Mouse (Mus musculus): ENCODE data around the gene Cct4.

The Cct4 gene

DNA sequence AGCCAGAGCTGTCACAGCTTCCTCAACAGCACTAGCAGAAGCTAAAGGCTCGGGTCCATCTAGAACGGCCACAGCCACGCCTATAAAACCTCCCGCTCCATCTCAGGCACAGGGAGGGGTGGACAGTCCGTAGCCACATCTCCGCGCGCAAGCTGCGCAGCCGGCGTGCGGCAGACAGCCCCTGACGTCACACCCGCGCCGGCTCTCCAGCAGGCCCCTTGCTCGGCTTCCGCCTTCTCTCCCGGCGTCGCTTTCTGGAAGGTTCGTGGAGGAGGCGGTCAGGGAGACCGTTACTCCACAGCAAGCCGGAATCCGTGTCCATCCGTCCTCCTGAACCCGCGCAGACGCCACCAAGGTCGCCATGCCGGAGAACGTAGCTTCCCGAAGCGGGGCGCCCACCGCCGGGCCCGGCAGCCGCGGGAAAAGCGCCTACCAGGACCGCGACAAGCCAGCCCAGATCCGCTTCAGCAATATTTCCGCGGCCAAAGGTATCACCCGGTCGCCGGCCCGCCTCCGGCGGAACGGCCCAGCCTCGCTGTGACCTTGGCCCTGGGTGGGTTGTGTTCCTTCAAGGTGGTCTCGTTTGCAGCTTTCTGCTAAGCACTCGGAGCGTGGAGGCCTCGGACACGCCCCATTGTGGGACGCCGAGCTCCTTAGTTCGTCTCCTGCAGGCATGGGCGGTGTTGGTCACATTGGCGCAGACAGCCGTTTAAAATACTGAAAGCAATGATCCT is at the start of gene Cct4:
Gene Cct4 (plus strand): TSS at position 127 of the 734 bp plus-strand sequence.
- peak; percentile 92 for DNase-seq (ENCODE audit: low spot score in 2 of 2)

DNA sequence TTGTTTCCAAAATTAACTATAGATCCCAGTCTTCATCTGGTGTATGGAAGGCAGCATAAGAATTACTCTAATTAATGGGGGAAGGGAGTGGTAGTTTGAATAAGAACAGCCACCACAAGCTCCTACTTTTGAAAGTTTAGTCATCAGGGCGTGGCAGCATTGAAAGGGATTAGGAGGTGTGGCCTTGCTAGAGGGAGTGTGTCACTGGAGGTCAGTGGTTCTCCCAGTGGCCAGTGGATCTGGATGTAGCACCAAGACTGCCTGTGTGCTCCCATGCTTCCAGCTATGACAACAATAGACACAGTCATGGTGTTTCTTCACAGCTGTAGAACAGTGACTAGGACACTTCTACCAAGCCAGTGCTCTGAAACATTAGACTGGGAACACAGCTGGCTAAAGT is 41.2 kb upstream of the Cct4 start:
- DNase-seq (ENCODE audit: low spot score in 2 of 2) = no peak

DNA sequence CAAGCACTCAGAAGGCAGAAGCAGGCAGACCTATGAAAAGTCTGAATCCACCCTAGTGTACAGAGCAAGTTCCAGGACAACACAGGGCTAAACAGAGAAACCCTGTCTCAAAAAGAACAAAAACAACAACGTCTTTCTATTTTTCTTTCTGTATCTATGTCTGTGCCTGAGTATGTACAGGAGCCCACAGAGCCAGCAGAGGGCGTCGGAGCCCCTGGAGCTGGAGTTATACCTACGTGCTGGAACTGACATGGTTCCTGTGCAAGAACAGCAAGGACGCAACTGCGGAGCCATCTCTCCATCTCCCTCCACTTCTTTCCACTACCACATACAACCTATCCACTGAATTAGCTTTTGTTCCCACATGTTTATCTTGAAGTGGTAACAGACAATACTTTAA is 40.2 kb upstream of the Cct4 start:
- DNase-seq (ENCODE audit: low spot score in 2 of 2) = no peak

DNA sequence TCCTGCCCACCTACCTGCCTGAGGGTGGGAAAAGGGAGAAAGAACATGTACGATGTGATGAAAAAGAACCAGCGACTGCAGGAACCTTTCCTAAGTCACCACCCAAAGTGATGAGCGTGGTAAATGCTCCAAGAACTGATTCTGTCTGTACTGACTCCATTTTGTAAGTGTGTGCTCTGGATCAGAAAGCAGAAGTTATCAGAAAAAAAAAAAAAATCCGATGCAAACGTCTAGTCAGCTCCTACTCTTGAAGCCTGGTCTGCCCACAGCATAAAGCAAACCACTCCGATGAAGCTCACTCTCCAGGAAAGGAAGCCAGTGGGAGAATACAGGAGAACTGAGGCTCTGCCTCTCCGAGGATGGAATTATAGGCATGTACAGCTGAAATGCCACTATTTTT is 37.7 kb upstream of the Cct4 start:
- DNase-seq (ENCODE audit: low spot score in 2 of 2) = no peak

DNA sequence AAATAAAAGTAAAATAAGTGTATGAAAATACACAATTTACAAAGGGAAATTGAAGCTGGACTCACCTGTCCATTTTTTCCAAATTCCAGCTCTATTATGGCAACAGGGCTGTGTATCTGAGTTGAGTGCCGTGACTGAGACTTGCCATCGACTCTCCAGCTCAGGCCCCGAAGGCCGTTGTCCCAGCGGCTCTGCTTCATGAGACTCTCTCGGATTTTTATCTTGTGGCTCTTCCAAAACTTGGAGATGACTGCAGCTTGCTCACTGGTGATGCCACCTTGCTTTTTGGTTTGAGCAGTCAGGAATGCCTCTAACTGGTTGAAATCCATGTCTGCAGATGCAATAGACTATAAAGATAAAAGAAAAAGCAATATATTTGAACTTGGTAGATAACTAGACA is 34.0 kb upstream of the Cct4 start:
- no peak for DNase-seq (ENCODE audit: low spot score in 2 of 2)

DNA sequence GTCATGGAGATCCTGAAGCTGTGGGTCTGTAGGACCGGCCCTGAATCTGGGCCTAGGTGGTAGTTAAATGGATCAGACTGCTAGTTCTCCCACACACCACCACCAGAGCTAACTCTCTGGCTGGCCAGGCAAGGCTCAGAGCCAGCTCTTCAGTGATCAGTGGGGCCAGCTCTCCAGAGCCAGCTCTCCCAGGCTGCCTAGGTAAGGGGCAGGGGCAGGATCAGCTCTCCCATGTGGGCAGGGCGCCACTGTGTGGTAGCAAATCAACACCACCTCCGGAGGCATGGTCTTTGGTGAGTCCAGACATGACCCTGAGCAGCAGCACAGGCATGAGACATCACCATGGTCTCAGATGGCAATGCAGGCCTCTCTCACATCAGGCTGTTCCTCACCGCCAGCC is 33.5 kb upstream of the Cct4 start:
- peak; percentile 26 to 39 for DNase-seq (ENCODE audit: low spot score in 2 of 2)

DNA sequence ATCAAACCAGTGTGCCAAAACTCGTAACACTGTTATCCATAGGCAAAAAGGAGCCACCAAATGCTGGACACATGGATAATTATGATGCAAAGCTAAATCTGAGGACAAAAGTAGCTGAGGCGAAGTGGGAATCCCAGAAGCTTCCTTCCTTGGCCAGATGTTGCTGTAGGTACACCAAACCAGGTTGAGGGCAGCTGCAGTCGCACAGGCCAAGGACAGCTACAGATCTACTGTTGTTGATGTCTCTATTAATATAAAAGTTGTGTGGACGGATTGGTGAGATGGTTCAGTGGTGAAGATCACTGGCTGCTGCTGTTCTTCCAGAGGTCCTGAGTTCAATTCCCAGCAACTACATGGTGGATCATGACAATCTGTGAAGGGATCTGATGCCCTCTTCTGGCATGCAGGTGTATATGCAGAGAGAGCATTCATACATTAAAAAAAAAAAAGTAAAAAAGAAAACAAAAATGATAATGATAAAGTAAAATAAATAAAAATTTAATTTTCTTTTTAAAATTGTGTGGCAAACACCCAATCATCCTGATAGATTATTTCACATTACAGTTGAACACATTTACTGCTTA is 32.4 kb upstream of the Cct4 start:
- no peak for DNase-seq (ENCODE audit: low spot score in 2 of 2)

DNA sequence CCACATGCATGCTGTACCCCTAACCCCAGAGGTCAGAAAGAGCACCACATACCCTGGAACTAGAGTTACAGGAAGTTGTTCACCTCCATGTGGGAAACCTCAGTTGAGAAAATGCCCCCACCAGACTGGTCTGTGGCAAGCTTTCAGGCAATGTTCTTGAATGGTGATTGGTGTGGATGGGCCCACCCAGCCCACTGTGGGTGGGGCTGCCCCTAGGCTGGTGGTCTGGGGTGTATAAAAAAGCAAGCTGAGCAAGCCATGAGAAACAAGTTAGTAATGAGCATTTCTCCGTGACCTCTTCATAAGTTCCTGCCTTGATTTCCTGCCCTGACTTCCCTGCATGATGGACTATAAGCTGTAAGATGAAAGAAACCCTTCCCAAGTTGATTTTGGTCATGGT is 28.2 kb upstream of the Cct4 start:
- no peak for DNase-seq (ENCODE audit: low spot score in 2 of 2)

DNA sequence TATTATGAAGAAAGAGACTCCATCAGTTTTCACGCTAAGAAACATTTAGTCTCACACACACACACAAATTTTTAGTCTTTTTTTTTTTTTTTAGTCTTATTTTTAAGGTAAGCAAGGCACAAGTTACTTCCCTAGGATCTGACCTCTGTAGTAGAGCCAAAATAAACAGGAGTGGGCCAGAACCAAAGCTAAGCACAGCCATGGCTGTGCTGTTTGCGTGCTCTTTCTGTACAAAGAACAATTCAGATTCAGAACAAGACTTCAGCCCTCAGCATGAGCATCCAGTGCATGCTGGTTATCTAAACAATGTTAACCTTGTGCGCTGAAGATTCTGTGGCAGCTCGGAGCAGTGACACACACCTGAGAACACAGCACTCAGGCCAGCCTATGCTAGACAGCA is 25.9 kb upstream of the Cct4 start:
- no peak for DNase-seq (ENCODE audit: low spot score in 2 of 2)

DNA sequence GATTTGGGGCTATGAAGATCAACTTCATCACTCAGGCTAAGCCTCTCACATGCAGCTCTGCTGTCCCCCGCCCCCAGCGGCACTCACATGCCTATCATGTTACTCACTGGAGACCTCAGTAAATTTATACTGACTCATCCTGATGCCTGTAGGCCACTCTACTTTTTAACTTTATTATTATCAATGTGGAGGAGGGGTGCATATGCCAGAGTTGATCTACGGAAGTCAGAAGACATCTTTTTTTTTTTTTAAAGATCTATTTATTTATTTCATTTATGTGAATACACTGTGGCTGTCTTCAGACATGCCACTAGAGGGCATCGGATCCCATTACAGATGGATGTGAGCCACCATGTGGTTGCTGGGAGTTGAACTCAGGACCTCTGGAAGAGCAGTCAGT is 24.8 kb upstream of the Cct4 start:
- no peak for DNase-seq (ENCODE audit: low spot score in 2 of 2)

DNA sequence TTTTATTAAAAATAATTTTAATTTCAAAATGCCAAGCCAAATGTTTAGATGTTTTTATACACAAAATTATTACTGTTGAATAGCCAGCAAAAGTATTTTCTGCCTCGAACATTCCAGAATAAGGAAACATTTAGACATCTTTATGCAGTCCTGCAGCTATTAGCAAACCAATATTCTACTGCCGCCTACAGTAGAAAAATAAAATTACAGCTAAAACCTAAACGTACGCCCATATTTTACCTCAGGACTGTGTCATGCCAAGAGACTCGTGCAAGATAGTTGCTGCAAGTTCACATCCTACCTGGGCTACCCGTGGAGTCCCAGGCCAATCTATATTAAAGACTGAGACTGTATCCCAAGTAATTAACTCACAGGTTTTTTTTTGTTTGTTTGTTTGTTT is 20.8 kb upstream of the Cct4 start:
- DNase-seq (ENCODE audit: low spot score in 2 of 2) = no peak

DNA sequence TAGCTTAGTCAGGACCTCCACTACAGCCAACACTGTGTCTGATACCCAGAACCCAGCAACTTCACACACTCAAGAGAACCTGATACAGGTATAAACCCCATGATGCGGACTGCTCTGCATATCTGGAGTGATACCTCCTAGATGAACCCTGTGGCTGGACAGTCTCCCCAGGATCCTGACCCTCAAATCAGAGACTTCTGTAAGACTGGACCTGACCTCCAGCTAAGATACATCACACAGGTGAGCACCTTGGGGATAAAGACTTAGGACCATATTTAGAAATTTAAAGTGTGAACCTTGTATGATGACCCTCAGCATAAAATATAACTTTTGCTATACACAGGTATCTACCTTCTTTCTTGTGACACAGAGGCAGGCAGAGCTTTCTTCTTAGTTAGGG is 19.8 kb upstream of the Cct4 start:
- DNase-seq (ENCODE audit: low spot score in 2 of 2) = no peak

DNA sequence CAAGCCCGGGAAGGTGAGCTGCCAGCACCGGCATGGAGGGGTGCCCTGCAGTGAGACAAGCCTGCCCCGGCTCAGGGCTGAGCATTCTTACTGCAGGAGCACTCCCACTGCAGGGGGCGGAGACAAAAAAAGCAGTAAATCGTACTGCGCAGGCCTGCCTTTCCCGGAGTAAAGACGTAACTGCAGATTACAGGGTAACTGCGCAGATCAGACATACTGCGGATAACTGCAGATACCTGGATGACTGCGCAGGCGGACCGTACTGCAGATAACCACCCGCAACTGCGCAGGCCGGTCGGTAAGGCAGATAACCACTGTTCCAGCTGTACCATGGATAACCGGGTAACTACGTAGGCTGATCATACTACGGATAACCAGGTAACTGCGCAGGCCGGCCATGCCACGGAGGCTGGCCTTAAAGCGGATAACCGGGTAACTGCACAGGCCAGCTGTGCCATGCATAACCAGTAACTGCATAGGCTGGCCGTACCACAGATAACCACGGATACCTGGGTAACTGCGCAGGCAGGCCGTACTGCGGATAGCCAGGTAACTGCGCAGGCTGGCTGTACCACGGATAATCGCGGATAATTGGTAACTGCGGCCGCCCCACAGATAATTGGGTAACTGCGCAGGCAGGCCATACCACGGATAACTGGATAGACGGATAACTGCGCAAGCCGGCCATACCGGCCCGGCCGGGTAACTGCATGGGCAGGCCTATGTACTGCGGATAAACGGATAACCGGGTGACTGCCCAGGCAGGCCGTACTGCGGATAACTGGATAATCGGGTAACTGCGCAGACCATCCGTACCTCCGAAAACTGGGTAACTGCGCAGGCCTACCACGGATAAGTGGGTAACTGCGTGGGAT is 18.2 kb upstream of the Cct4 start, which contains the start of gene Zrsr1:
Gene Zrsr1 (plus strand): TSS at position 171 of the 875 bp plus-strand sequence.
- peak; percentile 49 to 50 for DNase-seq (ENCODE audit: low spot score in 2 of 2)

DNA sequence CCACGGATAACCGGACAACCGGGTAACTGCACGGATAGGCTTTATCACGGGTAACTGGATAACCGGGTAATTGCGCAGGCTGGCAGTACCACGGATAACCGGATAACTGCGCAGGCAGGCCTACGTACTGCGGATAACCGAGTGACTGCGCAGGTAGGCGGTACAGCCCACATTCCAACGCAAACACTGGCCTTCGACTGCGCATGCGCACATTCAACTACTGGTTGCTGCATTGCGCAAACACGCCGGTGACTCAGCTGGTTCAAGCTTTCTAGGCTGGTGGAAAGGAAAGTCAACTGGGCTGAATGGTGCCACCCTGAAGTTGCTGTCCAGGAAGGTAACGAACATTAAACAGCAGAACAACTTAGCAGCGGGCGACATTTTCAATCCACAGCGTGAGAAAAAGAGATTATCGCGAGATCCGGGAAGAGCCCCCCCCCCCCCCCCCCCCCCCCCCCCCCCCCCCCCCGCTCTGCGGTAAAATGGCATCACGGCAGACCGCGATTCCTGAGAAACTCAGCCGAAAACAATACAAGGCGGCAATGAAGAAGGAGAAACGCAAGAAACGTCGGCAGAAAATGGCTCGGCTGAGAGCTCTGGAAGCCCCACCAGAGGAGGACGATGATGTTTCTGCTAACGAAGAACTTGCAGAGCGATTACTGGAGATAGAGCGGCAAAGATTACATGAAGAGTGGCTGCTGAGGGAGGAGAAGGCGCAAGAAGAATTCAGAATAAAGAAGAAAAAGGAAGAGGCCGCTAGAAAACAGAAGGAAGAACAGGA is 17.4 kb upstream of the Cct4 start:
- peak; percentile 62 to 86 for DNase-seq (ENCODE audit: low spot score in 2 of 2)

DNA sequence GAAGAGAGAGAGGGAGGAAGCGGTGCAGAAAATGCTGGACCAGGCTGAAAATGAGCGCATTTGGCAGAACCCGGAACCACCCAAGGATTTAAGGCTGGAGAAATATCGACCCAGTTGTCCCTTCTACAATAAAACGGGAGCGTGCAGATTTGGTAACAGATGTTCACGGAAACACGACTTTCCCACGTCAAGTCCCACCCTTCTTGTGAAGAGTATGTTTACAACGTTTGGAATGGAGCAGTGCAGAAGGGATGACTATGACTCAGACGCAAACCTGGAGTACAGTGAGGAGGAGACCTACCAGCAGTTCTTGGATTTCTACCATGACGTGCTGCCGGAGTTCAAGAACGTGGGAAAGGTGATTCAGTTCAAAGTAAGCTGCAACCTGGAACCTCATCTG is 16.7 kb upstream of the Cct4 start:
- DNase-seq (ENCODE audit: low spot score in 2 of 2) = no peak

DNA sequence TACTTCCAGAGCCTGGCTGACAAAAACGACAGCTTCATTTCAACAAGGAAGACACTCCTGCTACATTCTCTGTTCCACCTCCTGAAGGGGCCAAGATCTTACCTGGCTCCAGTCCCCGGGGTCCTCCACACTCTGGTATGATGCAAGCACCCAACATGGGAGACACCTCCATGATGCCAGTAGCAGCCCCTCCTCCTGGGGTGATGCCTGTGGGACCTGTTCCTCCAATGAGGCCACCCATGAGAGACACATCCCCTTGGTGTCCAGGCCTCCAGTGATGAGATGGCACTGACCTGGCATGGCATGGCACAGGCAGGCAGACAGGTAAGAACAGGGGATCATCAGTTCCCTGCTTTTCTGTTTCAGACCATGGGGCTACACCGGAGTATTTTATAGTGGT is 12.1 kb upstream of the Cct4 start:
- DNase-seq (ENCODE audit: low spot score in 2 of 2) = no peak

DNA sequence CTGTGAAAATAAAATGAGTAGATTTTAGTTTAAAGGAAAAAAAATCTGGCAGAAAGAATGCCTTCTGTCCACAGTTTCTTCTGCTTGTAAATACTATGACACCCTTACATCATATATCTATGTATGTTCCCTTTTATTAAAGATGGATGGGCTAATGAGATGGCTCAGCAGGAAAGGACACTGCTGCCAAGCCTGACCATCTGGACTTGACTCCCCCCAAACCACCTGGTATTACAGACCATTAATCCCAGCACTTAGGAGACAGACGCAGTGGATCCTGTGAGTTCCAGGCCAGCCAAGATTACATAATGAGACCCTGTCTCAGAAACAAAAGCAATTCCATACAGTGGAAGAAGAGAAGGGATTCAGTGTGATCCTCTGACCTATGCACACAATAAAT is 11.6 kb upstream of the Cct4 start:
- no peak for DNase-seq (ENCODE audit: low spot score in 2 of 2)

DNA sequence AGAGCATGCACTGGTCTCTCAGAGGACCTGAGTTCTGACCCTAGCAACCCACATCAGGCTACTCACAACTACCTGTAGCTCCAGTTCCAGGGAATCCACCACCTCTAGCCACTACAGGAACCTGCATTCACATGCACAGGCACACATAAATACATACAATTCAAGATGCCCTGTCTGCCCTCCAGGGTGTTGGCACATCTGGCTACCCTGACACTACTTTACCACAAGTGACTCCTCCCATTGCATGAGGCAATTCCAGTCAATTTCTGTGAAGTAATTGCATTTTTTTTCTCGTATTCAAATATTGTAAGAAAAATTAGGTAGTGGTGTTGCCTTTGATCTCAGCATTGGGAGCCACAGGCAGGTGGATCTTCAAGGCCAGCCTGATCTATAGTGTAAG is 11.1 kb upstream of the Cct4 start:
- DNase-seq (ENCODE audit: low spot score in 2 of 2) = no peak

DNA sequence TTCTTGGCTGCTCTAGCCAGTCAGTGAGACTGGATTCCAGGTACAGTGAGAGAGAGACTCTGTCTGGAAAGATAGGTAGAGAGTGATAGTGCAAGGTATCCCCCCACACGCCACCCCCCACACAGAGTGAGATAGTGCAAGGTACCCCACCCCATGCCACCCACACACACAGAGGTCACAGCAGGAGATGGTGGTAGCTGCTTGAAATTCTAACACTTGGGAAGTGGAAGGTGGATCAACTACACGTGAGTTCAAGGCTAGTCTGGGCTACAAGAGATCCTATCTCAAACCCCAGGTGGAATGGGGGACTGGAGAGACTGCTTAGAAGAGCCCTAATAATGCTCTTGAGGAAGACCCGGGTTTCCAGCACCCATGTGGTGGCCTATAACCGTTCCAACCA is 9.3 kb upstream of the Cct4 start:
- DNase-seq (ENCODE audit: low spot score in 2 of 2) = no peak

DNA sequence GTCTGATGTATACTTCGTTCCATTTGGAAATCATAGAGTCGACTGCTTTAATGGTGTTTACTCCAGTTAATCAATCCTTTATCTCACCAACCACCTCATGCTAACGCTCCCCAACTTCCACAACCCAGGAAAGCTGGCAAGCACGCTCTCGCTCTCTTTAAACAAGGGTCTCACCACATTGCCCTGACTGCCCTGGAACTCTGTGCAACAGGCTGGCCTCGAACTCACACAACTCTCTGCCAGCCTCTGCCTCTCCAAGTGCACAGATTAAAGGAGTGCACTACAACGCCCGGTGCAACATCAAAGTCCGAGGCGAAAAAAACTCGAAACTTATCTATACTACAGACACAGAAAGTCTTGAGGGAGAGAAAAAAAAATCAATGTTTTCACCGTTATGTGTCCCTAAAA is 8.8 kb upstream of the Cct4 start:
- DNase-seq (ENCODE audit: low spot score in 2 of 2) = no peak

DNA sequence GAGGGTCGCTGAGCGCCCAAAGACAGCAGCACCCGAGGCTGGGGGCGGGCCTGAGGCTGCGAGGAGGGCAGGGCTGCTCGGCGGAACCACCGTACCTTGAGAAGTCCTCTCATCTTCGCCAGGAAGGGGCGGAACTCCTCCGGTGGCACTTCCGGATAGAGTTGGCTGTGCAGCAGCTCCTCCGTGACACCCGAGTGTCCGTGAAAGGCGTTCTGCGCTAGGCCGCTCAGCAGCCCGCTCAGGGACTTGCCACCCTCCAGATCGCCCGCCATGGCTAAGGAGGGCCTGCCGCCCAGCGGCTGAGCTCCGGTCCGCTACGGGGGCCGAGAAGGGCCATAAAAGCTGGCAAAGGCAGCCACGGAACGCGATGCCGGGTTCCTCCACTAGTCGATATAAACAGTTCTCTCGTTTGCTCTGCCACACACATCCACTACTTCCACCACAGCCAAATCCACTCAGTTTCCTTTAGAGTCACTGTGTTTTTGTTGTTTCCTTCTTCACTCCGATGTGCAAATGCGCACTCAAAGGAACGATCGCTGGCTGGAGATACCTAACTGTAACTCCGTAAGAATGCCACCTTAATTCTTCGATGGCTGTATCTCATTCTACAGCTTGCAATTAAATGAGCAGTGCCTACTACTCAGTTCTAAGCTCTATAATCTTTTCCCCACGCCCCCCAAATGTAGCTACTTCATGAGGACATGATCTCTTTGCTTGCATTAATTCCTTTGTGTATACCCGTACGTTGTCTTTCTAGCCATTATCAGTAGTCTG is 8.1 kb upstream of the Cct4 start, which contains the start of the genes Gm28048 and Commd1:
Gene Gm28048 (minus strand): TSS at position 107 of the 774 bp plus-strand sequence.
Gene Commd1 (minus strand): TSS at position 399 of the 774 bp plus-strand sequence.
- peak; percentile 92 to 97 for DNase-seq (ENCODE audit: low spot score in 2 of 2)
